Mouse (Mus musculus): ENCODE results near the gene Knstrn.
A peak's percentile ranks its signal among the peaks of the same experiment; 100 is the strongest.

The Knstrn gene

DNA sequence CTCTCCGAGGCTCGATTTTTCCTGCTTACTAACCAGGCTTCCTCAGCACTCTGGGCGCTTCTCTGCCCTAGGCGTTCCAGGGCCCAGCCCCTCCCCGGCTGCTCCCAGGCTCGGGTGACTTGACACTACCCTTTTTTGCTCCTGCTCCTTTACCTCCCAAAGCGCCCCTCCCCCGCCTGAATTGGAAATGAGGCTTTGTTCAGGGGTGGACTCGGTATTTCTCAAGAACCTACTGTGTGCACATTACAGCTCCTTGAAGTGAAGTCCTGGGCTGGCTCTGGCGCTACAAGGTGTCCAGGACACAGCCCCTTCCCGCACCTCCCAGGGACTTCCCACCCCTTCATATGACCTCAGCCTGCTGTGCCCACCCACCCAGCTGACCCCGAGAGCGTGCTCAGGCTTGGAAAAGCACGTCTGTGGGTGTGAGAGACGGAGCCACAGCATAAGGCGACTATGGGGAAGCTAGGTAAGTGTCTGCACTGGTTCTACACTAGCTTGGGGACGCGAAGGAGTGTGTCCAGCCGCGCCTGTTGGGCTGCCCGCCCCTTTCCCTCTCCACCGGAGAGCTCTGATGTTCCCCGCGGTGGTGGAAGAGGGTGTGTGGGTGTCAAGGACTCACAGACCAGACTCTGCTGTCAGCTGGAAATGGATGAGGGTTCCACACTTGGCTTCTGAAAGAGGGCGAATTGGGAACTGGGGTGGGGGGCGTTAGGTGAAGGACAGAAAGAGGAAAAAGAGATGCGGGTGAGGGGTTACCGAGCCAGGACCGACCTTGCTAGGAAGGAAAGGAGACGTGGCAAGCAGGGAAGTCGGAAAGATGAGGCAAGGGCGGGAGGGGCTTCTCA is 86.4 kb downstream of the Knstrn start, which contains the start of gene Bahd1:
Bahd1 (plus strand) TSS at position 397 of the 845 bp plus-strand sequence.
- DNase-seq (ENCODE audit: low spot score), result no peak

DNA sequence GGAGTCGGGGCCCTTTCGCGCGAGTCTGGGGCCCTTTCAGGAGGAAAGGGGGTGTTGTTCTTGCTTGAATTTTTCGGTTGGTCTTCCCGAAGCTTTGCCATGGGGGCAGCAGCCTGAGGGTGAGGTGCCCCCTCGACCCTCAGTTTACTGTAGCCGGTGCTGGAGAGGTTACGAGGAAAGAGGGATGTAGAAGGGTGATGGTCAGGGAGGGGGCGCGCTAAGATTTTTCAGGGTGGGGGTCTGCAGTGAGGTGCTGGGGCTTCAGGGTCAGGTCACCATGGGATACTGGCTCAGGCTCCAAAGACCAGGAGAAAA is 87.0 kb downstream of the Knstrn start:
- no peak for DNase-seq (ENCODE audit: low spot score)

DNA sequence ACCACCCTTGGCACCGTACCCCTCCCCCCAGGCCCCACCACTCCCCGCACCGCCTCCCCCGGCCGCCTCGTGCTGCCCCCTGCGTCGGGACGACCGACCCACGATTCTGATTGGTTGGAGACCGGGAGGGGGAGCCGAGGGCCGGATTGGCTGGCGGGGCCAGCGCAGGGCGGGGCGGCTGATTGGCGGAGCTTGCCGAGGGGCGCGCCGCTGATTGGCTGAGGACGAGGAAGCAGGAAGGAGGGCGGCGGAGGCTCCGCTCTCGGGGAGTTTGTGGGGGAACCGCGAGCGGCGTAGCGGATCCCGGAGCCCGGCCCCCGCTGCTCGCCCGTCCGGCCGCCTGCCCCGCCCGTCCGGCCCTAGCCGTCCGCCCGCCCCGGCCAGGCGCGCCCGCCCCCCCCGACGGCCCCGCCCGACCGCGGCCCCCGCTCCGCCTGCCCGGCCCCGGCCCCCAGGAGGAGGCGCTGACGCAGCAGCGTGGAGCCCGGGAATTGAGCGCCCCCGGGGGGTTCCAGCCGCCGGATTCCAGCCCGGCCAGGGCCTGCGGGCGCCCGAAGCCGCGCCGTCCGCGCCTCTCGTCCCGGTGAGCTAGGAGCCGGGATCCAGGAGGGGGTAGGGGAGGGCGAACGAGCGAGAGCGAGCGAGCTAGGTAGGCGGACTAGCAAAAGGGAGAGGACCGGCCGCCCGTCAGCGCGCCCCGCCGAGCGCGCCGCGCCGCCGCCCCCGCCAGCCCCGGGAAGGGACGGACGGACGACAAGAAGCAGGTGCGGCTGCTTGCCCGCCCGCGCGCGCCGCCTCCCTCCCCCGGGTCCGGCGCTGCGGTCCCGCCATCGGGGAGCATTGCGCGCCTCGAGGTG is 87.6 kb downstream of the Knstrn start:
- peak; percentile 82 for DNase-seq (ENCODE audit: low spot score)

DNA sequence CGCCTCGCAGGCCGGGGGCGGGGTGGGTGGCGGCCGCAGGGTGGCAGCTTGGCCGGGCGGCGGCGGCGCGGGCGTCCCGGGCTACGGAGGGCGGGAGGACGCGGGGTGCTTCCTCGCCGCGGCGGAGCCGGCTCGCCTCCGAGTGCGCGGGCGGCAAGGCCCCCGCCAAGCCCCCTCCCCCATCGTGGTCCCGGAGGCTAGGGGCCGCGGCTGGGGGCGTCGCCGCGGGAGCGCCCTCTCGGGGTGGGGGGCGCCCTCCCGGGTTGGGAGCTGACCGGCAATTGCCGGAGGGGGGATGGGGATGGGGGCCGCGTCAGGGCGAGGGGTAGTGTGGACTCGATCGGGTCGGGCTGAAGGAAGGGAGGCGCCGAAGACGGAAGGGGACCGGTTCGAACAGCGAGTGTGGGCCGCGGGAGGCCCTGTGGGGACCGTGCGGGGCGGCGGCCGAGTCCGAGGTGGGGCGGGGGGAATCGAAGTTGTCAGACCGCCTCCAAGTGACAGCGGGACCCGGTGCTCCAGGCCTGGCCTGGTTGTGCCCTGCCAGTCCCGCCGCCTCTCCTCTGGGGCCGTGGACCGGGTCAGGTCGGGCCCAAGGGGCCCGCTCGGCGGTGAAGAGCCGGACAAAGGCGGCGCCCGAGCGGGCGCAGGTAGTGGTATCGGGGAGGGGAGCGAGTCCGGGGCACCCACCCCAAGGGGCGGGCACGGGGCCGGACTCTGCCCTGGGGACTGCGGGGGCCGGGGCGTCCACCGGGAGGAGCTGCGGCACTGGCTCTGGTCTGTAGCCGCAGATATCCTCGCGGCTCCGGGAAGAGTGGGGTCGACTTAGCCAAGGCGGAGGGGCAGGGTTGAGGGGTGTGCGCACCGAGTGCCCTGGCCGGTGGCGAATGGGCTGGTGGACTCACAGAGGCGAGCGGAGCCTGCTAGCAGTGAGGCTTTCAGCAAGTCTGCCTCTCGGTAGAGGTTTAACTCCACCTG is 88.5 kb downstream of the Knstrn start:
- DNase-seq (ENCODE audit: low spot score), result no peak

DNA sequence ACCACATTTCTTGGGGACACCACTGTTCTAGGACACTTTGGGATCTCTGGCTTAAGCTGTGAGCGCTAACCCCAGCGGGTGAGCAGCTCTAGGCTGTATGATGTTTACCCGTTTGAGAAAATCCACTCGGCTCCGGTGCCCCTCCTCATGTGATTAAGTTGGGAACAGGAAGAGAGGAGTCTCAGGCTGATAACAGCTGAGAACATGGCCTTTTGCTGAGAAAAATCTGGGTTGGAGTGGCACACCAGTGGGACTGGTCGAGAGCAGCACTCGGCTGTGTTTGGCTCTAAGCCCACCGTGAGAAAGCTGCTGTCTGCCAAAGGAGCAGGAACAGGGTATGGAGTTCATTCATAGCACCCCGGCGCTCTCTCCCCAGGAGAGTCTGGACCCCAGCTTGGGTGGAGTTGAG is 89.5 kb downstream of the Knstrn start:
- no peak for DNase-seq (ENCODE audit: low spot score)
